Mouse (Mus musculus) midbrain, embryonic 14.5 days (tissue): ENCODE data around the gene Ltbp2. TPM values are rescaled to one million over a fixed set of nuclear protein-coding genes. Genes with fewer than 3 reads are reported as not detected.

Experiments
- ATAC-seq: fragments of 200-750 bp; cut with Nextera tagmentation; 2 replicates; pipeline ENCODE4 v1.8.0; 2017; ENCODE audit warnings: moderate number of reproducible peaks, moderate library complexity; ENCODE audit not compliant: low FRiP score, low TSS enrichment
- DNase-seq: peaks from one replicate; pipeline ENCODE4 v3.0.0-alpha.2; 2015
- H3K27ac ChIP-seq: fragments of 300-500 bp; sonication (generic); replicated peaks from 2 replicates; pipeline ENCODE4 v1.5.1; 2014; ENCODE audit warnings: mild to moderate bottlenecking, low read depth, low read length, moderate library complexity
- H3K27me3 ChIP-seq: fragments of 300-500 bp; sonication (generic); 2 replicates; pipeline ENCODE4 v1.6.1; 2014; ENCODE audit warnings: low read length, control low read depth, mixed read lengths; ENCODE audit not compliant: control insufficient read depth, insufficient read depth
- H3K36me3 ChIP-seq: fragments of 300-500 bp; sonication (generic); 2 replicates; pipeline ENCODE4 v1.6.1; 2014; ENCODE audit warnings: low read length, control low read depth; ENCODE audit not compliant: control insufficient read depth, insufficient read depth
- H3K4me1 ChIP-seq: fragments of 300-500 bp; sonication (generic); 2 replicates; pipeline ENCODE4 v1.6.1; 2014; ENCODE audit warnings: mild to moderate bottlenecking, antibody characterized with exemption, low read length, control low read depth; ENCODE audit not compliant: control insufficient read depth, insufficient read depth
- H3K4me2 ChIP-seq: fragments of 300-500 bp; sonication (generic); 2 replicates; pipeline ENCODE4 v1.6.1; 2014; ENCODE audit warnings: mild to moderate bottlenecking, low read length, moderate library complexity
- H3K4me3 ChIP-seq: fragments of 300-500 bp; sonication (generic); replicated peaks from 2 replicates; pipeline ENCODE4 v1.5.1; 2014; ENCODE audit warnings: low read depth, low read length
- H3K9ac ChIP-seq: fragments of 300-500 bp; sonication (generic); replicated peaks from 2 replicates; pipeline ENCODE4 v1.6.1; 2014; ENCODE audit warnings: mild to moderate bottlenecking, low read length, moderate library complexity
- H3K9me3 ChIP-seq: fragments of 300-500 bp; sonication (generic); 2 replicates; pipeline ENCODE4 v1.6.1; 2016; ENCODE audit warnings: low read length, control low read depth, mixed read lengths; ENCODE audit not compliant: control insufficient read depth
- WGBS: fragments of 180-500 bp; shearing (Covaris S2); extraction: QIAGEN DNeasy Blood & Tissue Kit; methylation state at CpG from one replicate; pipeline ENCODE4 v1.1.7; 2014; 5-methylcytosine and 5-hydroxymethylcytosine counted together
- polyA plus RNA-seq: library from polyadenylated mRNA; unstranded; fragments of >200 nt; fragmentation: Nextera tagmentation; extraction: Ambion mirVana; gene quantifications from 2 replicates; pipeline ENCODE4 v1.2.1, GENCODE M21; 2014

Gene Ltbp2
- polyA plus RNA-seq, 1 experiment from 2014 or later, result 0.13 TPM

GRCm38 (mm10) chr12:84907627-84908480 is 31.5 kb upstream of the Ltbp2 start:
- ATAC-seq (peak; percentile 17; the same call in 1 of the 2 replicates), DNase-seq (peak; percentile 62)
- no peaks in the 10 kb centered on the region for H3K4me1 ChIP-seq
- H3K4me3 ChIP-seq, result no peak overlapping the region
- no peak overlapping the region for H3K4me2 ChIP-seq
- no peaks in the 10 kb centered on the region for H3K36me3 ChIP-seq
- H3K9ac ChIP-seq, result no peak overlapping the region
- no peaks in the 10 kb centered on the region for H3K27me3 ChIP-seq
- H3K27ac ChIP-seq, result no peak overlapping the region
- 65% methylated on average over 10 of the region's 10 CpGs for WGBS
- H3K9me3 ChIP-seq, result no peaks in the 10 kb centered on the region

GRCm38 (mm10) chr12:84907024-84907626 is 30.8 kb upstream of the Ltbp2 start:
- Histone ChIP-seq H3K9me3 (no peaks in the 10 kb centered on the region), H3K9ac (no peak overlapping the region), H3K4me1 (no peaks in the 10 kb centered on the region), H3K4me3 (no peak overlapping the region), H3K36me3 (no peaks in the 10 kb centered on the region), H3K4me2 (no peak overlapping the region), H3K27me3 (no peaks in the 10 kb centered on the region), H3K27ac (no peak overlapping the region)
- WGBS, result 73% methylated on average over 12 of the region's 12 CpGs
- DNase-seq, result no peak
- ATAC-seq, result peak; percentile 17; the same call in 1 of the 2 replicates

- H3K9me3 ChIP-seq, result no peaks in the 10 kb centered on the region
- H3K4me1 ChIP-seq, result no peaks in the 10 kb centered on the region
- no peak overlapping the region for H3K9ac ChIP-seq
- no peak for ATAC-seq
- no peaks in the 10 kb centered on the region for H3K27me3 ChIP-seq
- no peaks in the 10 kb centered on the region for H3K36me3 ChIP-seq
- H3K4me2 ChIP-seq, result no peak overlapping the region
- no peak for DNase-seq
- 68% methylated on average over 7 of the region's 7 CpGs for WGBS
- no peak overlapping the region for H3K27ac ChIP-seq
- H3K4me3 ChIP-seq, result no peak overlapping the region
Measured at GRCm38 (mm10) chr12:84904399-84904798, 28.1 kb upstream of the Ltbp2 start.

- no peaks in the 10 kb centered on the region for H3K4me1 ChIP-seq
- H3K4me2 ChIP-seq, result no peak overlapping the region
- no peak overlapping the region for H3K9ac ChIP-seq
- H3K36me3 ChIP-seq, result no peaks in the 10 kb centered on the region
- H3K27ac ChIP-seq, result no peak overlapping the region
- no peaks in the 10 kb centered on the region for H3K27me3 ChIP-seq
- H3K9me3 ChIP-seq, result no peaks in the 10 kb centered on the region
- DNase-seq, result no peak
- H3K4me3 ChIP-seq, result no peak overlapping the region
- ATAC-seq, result no peak
- 90% methylated on average over 7 of the region's 7 CpGs for WGBS
Measured at GRCm38 (mm10) chr12:84900317-84900716, 24.0 kb upstream of the Ltbp2 start.

GRCm38 (mm10) chr12:84897322-84897721 is 21.0 kb upstream of the Ltbp2 start:
- WGBS, result 76% methylated on average over 5 of the region's 5 CpGs
- no peak for ATAC-seq
- Histone ChIP-seq H3K4me1 (no peaks in the 10 kb centered on the region), H3K36me3 (no peaks in the 10 kb centered on the region), H3K27ac (no peak overlapping the region), H3K9me3 (no peaks in the 10 kb centered on the region), H3K4me2 (no peak overlapping the region), H3K4me3 (no peak overlapping the region), H3K9ac (no peak overlapping the region), H3K27me3 (no peaks in the 10 kb centered on the region)
- no peak for DNase-seq

- no peaks in the 10 kb centered on the region for H3K36me3 ChIP-seq
- ATAC-seq, result no peak
- H3K4me3 ChIP-seq, result no peak overlapping the region
- 85% methylated on average over 6 of the region's 6 CpGs for WGBS
- no peak overlapping the region for H3K27ac ChIP-seq
- no peak overlapping the region for H3K9ac ChIP-seq
- no peaks in the 10 kb centered on the region for H3K4me1 ChIP-seq
- H3K27me3 ChIP-seq, result no peaks in the 10 kb centered on the region
- no peaks in the 10 kb centered on the region for H3K9me3 ChIP-seq
- no peak overlapping the region for H3K4me2 ChIP-seq
- no peak for DNase-seq
Measured at GRCm38 (mm10) chr12:84896235-84896634, 19.9 kb upstream of the Ltbp2 start.

GRCm38 (mm10) chr12:84893648-84894628 is 17.6 kb upstream of the Ltbp2 start:
- no peaks in the 10 kb centered on the region for H3K36me3 ChIP-seq
- WGBS, result 65% methylated on average over 9 of the region's 9 CpGs
- no peak for DNase-seq
- no peaks in the 10 kb centered on the region for H3K9me3 ChIP-seq
- H3K27me3 ChIP-seq, result no peaks in the 10 kb centered on the region
- no peak for ATAC-seq
- H3K4me3 ChIP-seq, result no peak overlapping the region
- H3K4me2 ChIP-seq, result no peak overlapping the region
- H3K9ac ChIP-seq, result no peak overlapping the region
- no peak overlapping the region for H3K27ac ChIP-seq
- no peaks in the 10 kb centered on the region for H3K4me1 ChIP-seq

- no peak overlapping the region for H3K4me2 ChIP-seq
- no peak overlapping the region for H3K9ac ChIP-seq
- no peak for ATAC-seq
- 61% methylated on average over 15 of the region's 15 CpGs for WGBS
- H3K27me3 ChIP-seq, result no peaks in the 10 kb centered on the region
- no peaks in the 10 kb centered on the region for H3K4me1 ChIP-seq
- DNase-seq, result no peak
- no peak overlapping the region for H3K27ac ChIP-seq
- no peaks in the 10 kb centered on the region for H3K9me3 ChIP-seq
- no peaks in the 10 kb centered on the region for H3K36me3 ChIP-seq
- no peak overlapping the region for H3K4me3 ChIP-seq
Measured at GRCm38 (mm10) chr12:84890289-84890688, 14.0 kb upstream of the Ltbp2 start.
